Mouse (Mus musculus) MEL (cell line): ENCODE results near the gene Gpc5. TPM values are rescaled to one million over a fixed set of nuclear protein-coding genes. Genes with fewer than 3 reads are reported as not detected.

Experiments
- DNase-seq: peaks from one replicate; pipeline ENCODE4 v3.0.0; 2011; ENCODE audit warnings: low read depth, low spot score
- H3K27ac ChIP-seq: 2 replicates; pipeline ENCODE4 v1.5.1; 2012; ENCODE audit warnings: low read depth, mild to moderate bottlenecking, control low read depth, low read length, moderate library complexity; ENCODE audit not compliant: control insufficient read depth
- H3K27me3 ChIP-seq, 2 experiments: fragments of 150-350 bp in 1 of 2; sonication (generic) in 1 of 2; 2 replicates each; pipeline ENCODE4 v1.6.1; 2012; ENCODE audit warnings: low read length in 2 of 2, mild to moderate bottlenecking in 2 of 2, improper control_type of control experiment in 1 of 2, moderate library complexity in 1 of 2; ENCODE audit not compliant: insufficient read depth in 2 of 2, control insufficient read depth in 1 of 2
- H3K36me3 ChIP-seq, 2 experiments: 2 replicates each; pipeline ENCODE4 v1.6.1; 2012 to 2014; ENCODE audit warnings: low read length in 2 of 2, improper control_type of control experiment in 1 of 2, inconsistent platforms in 1 of 2, mild to moderate bottlenecking in 1 of 2; ENCODE audit not compliant: insufficient read depth in 2 of 2, control insufficient read depth in 1 of 2
- H3K4me1 ChIP-seq, 2 experiments: fragments of 150-350 bp in 1 of 2; sonication (generic) in 1 of 2; 2 replicates each; pipeline ENCODE4 v1.6.1; 2012; ENCODE audit warnings: low read length in 2 of 2, improper control_type of control experiment in 1 of 2, mild to moderate bottlenecking in 1 of 2; ENCODE audit not compliant: insufficient read depth in 2 of 2, control insufficient read depth in 1 of 2
- H3K4me3 ChIP-seq, 2 experiments: fragments of 150-350 bp in 1 of 2; sonication (generic) in 1 of 2; 2 replicates each; pipeline ENCODE4 v1.5.1; 2012; ENCODE audit warnings: low read depth in 2 of 2, low read length in 2 of 2, mild to moderate bottlenecking in 2 of 2, moderate library complexity in 2 of 2, control low read depth in 1 of 2, improper control_type of control experiment in 1 of 2; ENCODE audit not compliant: control insufficient read depth in 1 of 2, insufficient read depth in 1 of 2
- H3K79me2 ChIP-seq: 2 replicates; pipeline ENCODE4 v1.6.1; 2012; ENCODE audit warnings: mild to moderate bottlenecking, low read length, moderate library complexity; ENCODE audit not compliant: control insufficient read depth, poor library complexity, insufficient read depth
- H3K9ac ChIP-seq: 2 replicates; pipeline ENCODE4 v1.6.1; 2012; ENCODE audit warnings: low read depth, mild to moderate bottlenecking, control low read depth, low read length, moderate library complexity; ENCODE audit not compliant: control insufficient read depth, poor library complexity, severe bottlenecking
- H3K9me3 ChIP-seq: fragments of 150-350 bp; sonication (generic); replicated peaks from 2 replicates; pipeline ENCODE4 v1.6.1; 2012; ENCODE audit warnings: mild to moderate bottlenecking, low read length, improper control_type of control experiment, moderate library complexity; ENCODE audit not compliant: insufficient read depth
- CHD1 ChIP-seq: IDR thresholded peaks from 2 replicates; pipeline ENCODE4 v1.6.1; 2012; ENCODE audit warnings: low read depth, mild to moderate bottlenecking, inconsistent platforms, low read length, improper control_type of control experiment
- ELF1 ChIP-seq: IDR thresholded peaks from 2 replicates; pipeline ENCODE4 v1.6.1; 2014; ENCODE audit warnings: low read depth, mild to moderate bottlenecking, inconsistent platforms, low read length, improper control_type of control experiment, moderate library complexity
- EP300 ChIP-seq, 2 experiments: IDR thresholded peaks; 2 replicates each; pipeline ENCODE4 v1.6.1; 2011; ENCODE audit warnings: improper control_type of control experiment in 2 of 2, low read length in 2 of 2, low read depth in 1 of 2, mild to moderate bottlenecking in 1 of 2
- ETS1 ChIP-seq: IDR thresholded peaks from 2 replicates; pipeline ENCODE4 v1.6.1; 2012; ENCODE audit warnings: low read depth, mild to moderate bottlenecking, inconsistent platforms, low read length, improper control_type of control experiment, moderate library complexity
- GABPA ChIP-seq: IDR thresholded peaks from 2 replicates; pipeline ENCODE4 v1.6.1; 2012; ENCODE audit warnings: low read depth, mild to moderate bottlenecking, inconsistent platforms, low read length, improper control_type of control experiment, moderate library complexity
- GATA1 ChIP-seq: IDR thresholded peaks from 2 replicates; pipeline ENCODE4 v1.6.1; 2011; ENCODE audit warnings: low read depth, low read length, improper control_type of control experiment
- HCFC1 ChIP-seq: IDR thresholded peaks from 2 replicates; pipeline ENCODE4 v1.6.1; 2012; ENCODE audit warnings: low read depth, mild to moderate bottlenecking, inconsistent platforms, low read length, improper control_type of control experiment, moderate library complexity
- MAFK ChIP-seq: IDR thresholded peaks from 2 replicates; pipeline ENCODE4 v1.6.1; 2011; ENCODE audit warnings: low read depth, mild to moderate bottlenecking, low read length, improper control_type of control experiment, borderline replicate concordance
- MXI1 ChIP-seq: IDR thresholded peaks from 2 replicates; pipeline ENCODE4 v1.6.1; 2011; ENCODE audit warnings: mild to moderate bottlenecking, low read depth, low read length, improper control_type of control experiment
- MYB ChIP-seq: IDR thresholded peaks from 2 replicates; pipeline ENCODE4 v1.6.1; 2011; ENCODE audit warnings: mild to moderate bottlenecking, low read depth, low read length, improper control_type of control experiment
- MYC ChIP-seq: IDR thresholded peaks from 2 replicates; pipeline ENCODE4 v1.6.1; 2011; ENCODE audit warnings: low read depth, mild to moderate bottlenecking, low read length, improper control_type of control experiment, moderate library complexity
- NELFE ChIP-seq: IDR thresholded peaks from 2 replicates; pipeline ENCODE4 v1.6.1; 2011; ENCODE audit warnings: low read depth, low read length, improper control_type of control experiment
- POLR2A ChIP-seq, 2 experiments: IDR thresholded peaks; 2 replicates each; pipeline ENCODE4 v1.6.1; 2011 to 2012; ENCODE audit warnings: low read length in 2 of 2, mild to moderate bottlenecking in 2 of 2, control low read depth in 1 of 2, improper control_type of control experiment in 1 of 2, low read depth in 1 of 2, moderate library complexity in 1 of 2; ENCODE audit not compliant: control insufficient read depth in 1 of 2, insufficient read depth in 1 of 2, poor library complexity in 1 of 2
- POLR2AphosphoS2 ChIP-seq: IDR thresholded peaks from 2 replicates; pipeline ENCODE4 v1.6.1; 2011; ENCODE audit warnings: low read length, improper control_type of control experiment
- SMC3 ChIP-seq: IDR thresholded peaks from 2 replicates; pipeline ENCODE4 v1.6.1; 2011; ENCODE audit warnings: low read depth, low read length, improper control_type of control experiment
- TBP ChIP-seq: IDR thresholded peaks from 2 replicates; pipeline ENCODE4 v1.8.0; 2011; ENCODE audit warnings: low read depth, low read length, improper control_type of control experiment
- TCF12 ChIP-seq: IDR thresholded peaks from 2 replicates; pipeline ENCODE4 v1.6.1; 2014; ENCODE audit warnings: low read depth, mild to moderate bottlenecking, inconsistent platforms, low read length, improper control_type of control experiment, moderate library complexity
- UBTF ChIP-seq: IDR thresholded peaks from 2 replicates; pipeline ENCODE4 v1.6.1; 2012; ENCODE audit warnings: low read depth, mild to moderate bottlenecking, inconsistent platforms, low read length, improper control_type of control experiment, moderate library complexity, borderline replicate concordance; ENCODE audit not compliant: insufficient read depth
- ZC3H11A ChIP-seq: IDR thresholded peaks from 2 replicates; pipeline ENCODE4 v1.6.1; 2012; ENCODE audit warnings: low read depth, mild to moderate bottlenecking, inconsistent platforms, low read length, improper control_type of control experiment
- polyA plus RNA-seq, 2 experiments: library from polyadenylated mRNA; stranded (reverse) in 1 of 2; unstranded in 1 of 2; fragments of >175 nt in 1 of 2; fragments of >200 nt in 1 of 2; gene quantifications; 2 replicates each; pipeline versions ENCODE4 v1.2.1 to v1.2.4; 2012; ENCODE audit warnings: low replicate concordance in 2 of 2, low read depth in 1 of 2; ENCODE audit not compliant: insufficient read length in 2 of 2, insufficient read depth in 1 of 2, missing spikeins in 1 of 2
- total RNA-seq: library from RNA; depleted of rRNA; stranded (reverse); fragments of 300-350 nt; gene quantifications from 2 replicates; pipeline ENCODE4 v1.2.3, GENCODE M21; 2012

Gene Gpc5
- total and polyA plus RNA-seq, 3 experiments, result not detected

- Histone ChIP-seq H3K4me3 (no peak overlapping the region), H3K27me3 (no peaks in the 10 kb centered on the region), H3K4me1 (no peaks in the 10 kb centered on the region), H3K79me2 (no peaks in the 10 kb centered on the region), H3K36me3 (no peaks in the 10 kb centered on the region), H3K9ac (no peak overlapping the region), H3K9me3 (no peaks in the 10 kb centered on the region)
- no peak for DNase-seq
- TF ChIP-seq ETS1, result no peak
- no peak for TF ChIP-seq ELF1
- no peak for TF ChIP-seq NELFE
- no peak for TF ChIP-seq MXI1
- TF ChIP-seq, all 39 proteins: peak for 0
- no peak overlapping the region for H3K27ac ChIP-seq
These were observed 148.8 kb downstream of the Gpc5 start for GRCm38 (mm10) chr14:115240621-115241373.

- no peaks in the 10 kb centered on the region for H3K9me3 ChIP-seq
- no peak for TF ChIP-seq GABPA
- no peak for TF ChIP-seq MYB
- no peak for TF ChIP-seq CHD1
- TF ChIP-seq SMC3, result no peak
- no peak for TF ChIP-seq MAFK
- TF ChIP-seq HCFC1, result no peak
- no peak for TF ChIP-seq ZC3H11A
- H3K27ac ChIP-seq, result no peak overlapping the region
- H3K9ac ChIP-seq, result no peak overlapping the region
- no peak for DNase-seq
- H3K27me3 ChIP-seq, result no peaks in the 10 kb centered on the region
- no peaks in the 10 kb centered on the region; a peak in 1 of 4 replicates for H3K36me3 ChIP-seq
- peaks cover 8 to 13% of the 10 kb centered on the region in 2 experiments; a peak in 3 of 4 replicates for H3K4me1 ChIP-seq
- no peak overlapping the region for H3K4me3 ChIP-seq
- H3K79me2 ChIP-seq, result no peaks in the 10 kb centered on the region
These were observed 158.5 kb downstream of the Gpc5 start for GRCm38 (mm10) chr14:115250537-115250936.

GRCm38 (mm10) chr14:115251791-115252190 is 159.8 kb downstream of the Gpc5 start:
- H3K4me3 ChIP-seq, result no peak overlapping the region
- no peaks in the 10 kb centered on the region; a peak in 1 of 4 replicates for H3K36me3 ChIP-seq
- H3K4me1 ChIP-seq, result peaks cover 8 to 13% of the 10 kb centered on the region in 2 experiments; a peak in 3 of 4 replicates
- TF ChIP-seq TCF12, result peak; percentile 51
- TF ChIP-seq ETS1, result peak; percentile 54
- TF ChIP-seq MYC, result no peak
- no peak for TF ChIP-seq POLR2A (IDR thresholded peaks at IDR 0.05; ENCODE audit: control insufficient read depth in 1 of 2, insufficient read depth in 1 of 2, low read depth in 1 of 2, low read length in 2 of 2, poor library complexity in 1 of 2)
- TF ChIP-seq UBTF, result no peak
- TF ChIP-seq ELF1, result no peak
- peak in 1 of 2 experiments; percentile 18; a peak in 1 of 4 replicates for TF ChIP-seq EP300 (IDR thresholded peaks at IDR 0.05; ENCODE audit: low read depth in 1 of 2, low read length in 2 of 2)
- no peak for TF ChIP-seq GATA1
- no peak for TF ChIP-seq POLR2AphosphoS2
- TF ChIP-seq TBP, result no peak
- H3K27ac ChIP-seq, result no peak overlapping the region
- DNase-seq, result peak; percentile 14
- no peaks in the 10 kb centered on the region for H3K9me3 ChIP-seq
- no peaks in the 10 kb centered on the region for H3K79me2 ChIP-seq
- no peak overlapping the region for H3K9ac ChIP-seq
- H3K27me3 ChIP-seq, result no peaks in the 10 kb centered on the region
